Mouse (Mus musculus): ENCODE measurements around the gene Cd109. TPM values are rescaled to one million over a fixed set of nuclear protein-coding genes. Genes with fewer than 3 reads are reported as not detected.

The Cd109 gene
- polyA plus RNA-seq, 1 experiment = 0.23 TPM

DNA sequence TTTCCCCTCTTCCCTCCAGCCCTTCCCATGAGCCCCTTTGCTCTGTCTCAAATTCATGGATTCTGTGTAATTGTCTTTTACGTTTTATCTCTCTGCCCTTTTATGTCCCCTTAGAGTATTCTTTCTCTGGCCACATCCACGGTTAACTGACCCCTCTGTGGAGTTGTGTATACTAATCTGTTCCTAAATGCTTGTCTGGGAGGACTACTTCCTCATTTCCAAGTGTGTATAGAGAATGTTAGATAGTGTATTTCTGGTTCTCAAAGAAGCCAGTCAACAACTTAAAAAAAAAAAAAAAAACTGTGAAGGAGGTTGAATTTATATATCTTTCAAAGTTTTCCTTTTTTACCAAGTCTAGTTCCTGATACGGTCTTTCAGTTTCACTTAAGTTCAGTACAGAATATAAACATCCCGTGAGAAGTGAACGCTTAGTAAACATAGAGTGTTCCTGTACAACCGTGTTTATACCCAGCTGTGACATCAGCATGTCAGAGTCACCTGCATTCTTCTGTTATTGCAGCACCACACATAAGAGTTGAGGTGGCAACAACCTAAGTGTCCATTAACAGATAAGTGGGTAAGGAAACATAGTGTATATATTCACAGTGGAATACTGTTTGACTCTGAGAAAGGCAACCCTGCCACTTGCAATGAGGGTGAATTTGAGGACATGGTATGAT lies 16.5 kb downstream of the Cd109 start:
- H3K36me3 ChIP-seq (ENCODE audit: control insufficient read depth, insufficient read depth, low read length) = no peaks in the 10 kb centered on the region
- no peaks in the 10 kb centered on the region for H3K4me1 ChIP-seq (replicated peaks; ENCODE audit: control insufficient read depth, insufficient read depth, low read length)
- WGBS = 30% methylated on average over 6 of the region's 6 CpGs
- H3K27me3 ChIP-seq (ENCODE audit: control insufficient read depth, insufficient read depth, low read length) = no peaks in the 10 kb centered on the region
- DNase-seq = no peak
- TF ChIP-seq POLR2A (IDR thresholded peaks at IDR 0.05; ENCODE audit: control insufficient read depth, extremely low read depth, insufficient read depth, low read length, poor library complexity) = no peak
- TF ChIP-seq CTCF (IDR thresholded peaks at IDR 0.05; ENCODE audit: borderline replicate concordance, control insufficient read depth, extremely low read depth, insufficient read depth, low read length, poor library complexity) = no peak
- no peak overlapping the region for H3K4me3 ChIP-seq (ENCODE audit: control insufficient read depth, insufficient read depth, low read length)
- H3K27ac ChIP-seq (ENCODE audit: control insufficient read depth, insufficient read depth, low read length) = no peak overlapping the region

- WGBS = 97% methylated on average over 3 of the region's 3 CpGs
- H3K36me3 ChIP-seq (ENCODE audit: control insufficient read depth, insufficient read depth, low read length) = no peaks in the 10 kb centered on the region
- TF ChIP-seq CTCF (IDR thresholded peaks at IDR 0.05; ENCODE audit: borderline replicate concordance, control insufficient read depth, extremely low read depth, insufficient read depth, low read length, poor library complexity) (no peak), POLR2A (IDR thresholded peaks at IDR 0.05; ENCODE audit: control insufficient read depth, extremely low read depth, insufficient read depth, low read length, poor library complexity) (no peak)
- H3K4me1 ChIP-seq (replicated peaks; ENCODE audit: control insufficient read depth, insufficient read depth, low read length) = no peaks in the 10 kb centered on the region
- no peak for DNase-seq
- no peak overlapping the region for H3K27ac ChIP-seq (ENCODE audit: control insufficient read depth, insufficient read depth, low read length)
- no peaks in the 10 kb centered on the region for H3K27me3 ChIP-seq (ENCODE audit: control insufficient read depth, insufficient read depth, low read length)
- H3K4me3 ChIP-seq (ENCODE audit: control insufficient read depth, insufficient read depth, low read length) = no peak overlapping the region
These were observed 18.6 kb downstream of the Cd109 start for GRCm38 (mm10) chr9:78633976-78634375.

- no peak for DNase-seq
- no peaks in the 10 kb centered on the region for H3K27me3 ChIP-seq (ENCODE audit: control insufficient read depth, insufficient read depth, low read length)
- 43% methylated on average over 4 of the region's 4 CpGs for WGBS
- TF ChIP-seq POLR2A (IDR thresholded peaks at IDR 0.05; ENCODE audit: control insufficient read depth, extremely low read depth, insufficient read depth, low read length, poor library complexity) = no peak
- no peak for TF ChIP-seq CTCF (IDR thresholded peaks at IDR 0.05; ENCODE audit: borderline replicate concordance, control insufficient read depth, extremely low read depth, insufficient read depth, low read length, poor library complexity)
- H3K27ac ChIP-seq (ENCODE audit: control insufficient read depth, insufficient read depth, low read length) = no peak overlapping the region
- no peaks in the 10 kb centered on the region for H3K36me3 ChIP-seq (ENCODE audit: control insufficient read depth, insufficient read depth, low read length)
- no peaks in the 10 kb centered on the region for H3K4me1 ChIP-seq (replicated peaks; ENCODE audit: control insufficient read depth, insufficient read depth, low read length)
- H3K4me3 ChIP-seq (ENCODE audit: control insufficient read depth, insufficient read depth, low read length) = no peak overlapping the region
These were observed 26.0 kb downstream of the Cd109 start for GRCm38 (mm10) chr9:78641386-78641785.

- Histone ChIP-seq H3K36me3 (ENCODE audit: control insufficient read depth, insufficient read depth, low read length) (no peaks in the 10 kb centered on the region), H3K27me3 (ENCODE audit: control insufficient read depth, insufficient read depth, low read length) (no peaks in the 10 kb centered on the region), H3K4me1 (replicated peaks; ENCODE audit: control insufficient read depth, insufficient read depth, low read length) (no peaks in the 10 kb centered on the region), H3K4me3 (ENCODE audit: control insufficient read depth, insufficient read depth, low read length) (no peak overlapping the region), H3K27ac (ENCODE audit: control insufficient read depth, insufficient read depth, low read length) (no peak overlapping the region)
- peak; percentile 60 for DNase-seq
- TF ChIP-seq POLR2A (IDR thresholded peaks at IDR 0.05; ENCODE audit: control insufficient read depth, extremely low read depth, insufficient read depth, low read length, poor library complexity) = no peak
- 51% methylated on average over 6 of the region's 6 CpGs for WGBS
These were observed 30.8 kb downstream of the Cd109 start for GRCm38 (mm10) chr9:78646008-78646777.

- DNase-seq = no peak
- H3K27ac ChIP-seq (ENCODE audit: control insufficient read depth, insufficient read depth, low read length) = no peak overlapping the region
- 92% methylated on average over 8 of the region's 8 CpGs for WGBS
- TF ChIP-seq CTCF (IDR thresholded peaks at IDR 0.05; ENCODE audit: borderline replicate concordance, control insufficient read depth, extremely low read depth, insufficient read depth, low read length, poor library complexity) (no peak), POLR2A (IDR thresholded peaks at IDR 0.05; ENCODE audit: control insufficient read depth, extremely low read depth, insufficient read depth, low read length, poor library complexity) (no peak)
- H3K4me3 ChIP-seq (ENCODE audit: control insufficient read depth, insufficient read depth, low read length) = no peak overlapping the region
- H3K36me3 ChIP-seq (ENCODE audit: control insufficient read depth, insufficient read depth, low read length) = no peaks in the 10 kb centered on the region
- no peaks in the 10 kb centered on the region for H3K27me3 ChIP-seq (ENCODE audit: control insufficient read depth, insufficient read depth, low read length)
- H3K4me1 ChIP-seq (replicated peaks; ENCODE audit: control insufficient read depth, insufficient read depth, low read length) = no peaks in the 10 kb centered on the region
These were observed 33.3 kb downstream of the Cd109 start for GRCm38 (mm10) chr9:78648641-78649040.

DNA sequence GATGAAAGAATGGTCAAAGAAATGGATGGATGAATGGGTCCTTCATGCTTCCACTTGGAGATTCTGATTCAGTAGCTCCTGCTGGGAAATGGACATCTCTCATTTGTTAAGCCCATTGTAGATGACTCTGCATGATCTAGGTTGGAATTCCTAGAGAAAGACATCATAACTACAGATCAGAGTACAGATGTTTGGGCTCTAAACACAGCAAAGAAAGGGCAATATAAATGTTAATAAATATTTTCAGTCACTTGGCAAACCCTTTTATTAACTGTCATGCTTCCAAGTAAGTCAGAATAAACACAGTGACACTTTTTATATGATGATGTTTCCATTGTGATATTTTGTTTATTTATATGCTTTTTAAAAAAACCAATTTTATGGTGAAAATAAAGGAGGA lies 34.1 kb downstream of the Cd109 start:
- H3K36me3 ChIP-seq (ENCODE audit: control insufficient read depth, insufficient read depth, low read length) = no peaks in the 10 kb centered on the region
- no peaks in the 10 kb centered on the region for H3K27me3 ChIP-seq (ENCODE audit: control insufficient read depth, insufficient read depth, low read length)
- DNase-seq = no peak
- no peak overlapping the region for H3K27ac ChIP-seq (ENCODE audit: control insufficient read depth, insufficient read depth, low read length)
- TF ChIP-seq CTCF (IDR thresholded peaks at IDR 0.05; ENCODE audit: borderline replicate concordance, control insufficient read depth, extremely low read depth, insufficient read depth, low read length, poor library complexity) = no peak
- no peak for TF ChIP-seq POLR2A (IDR thresholded peaks at IDR 0.05; ENCODE audit: control insufficient read depth, extremely low read depth, insufficient read depth, low read length, poor library complexity)
- no peak overlapping the region for H3K4me3 ChIP-seq (ENCODE audit: control insufficient read depth, insufficient read depth, low read length)
- H3K4me1 ChIP-seq (replicated peaks; ENCODE audit: control insufficient read depth, insufficient read depth, low read length) = no peaks in the 10 kb centered on the region

Data from thymus, adult 2 months (tissue).